Mouse (Mus musculus) liver, postnatal 0 days (tissue): ENCODE measurements at regions not wholly inside any gene's neighbourhood (a gene's known extent, or its start where the extent isn't known, plus 50 kb on each side); places are given as distances from the start of the nearest gene placed in this dataset.

ENCODE experiments used
- CTCF ChIP-seq: sonication (generic); IDR thresholded peaks from 2 replicates; pipeline ENCODE4 v1.5.1; 2016; ENCODE audit warnings: antibody characterized with exemption, low read depth
- EP300 ChIP-seq: IDR thresholded peaks from 2 replicates; pipeline ENCODE4 v1.6.1; 2016; ENCODE audit warnings: antibody characterized with exemption, low read depth, mild to moderate bottlenecking

DNA sequence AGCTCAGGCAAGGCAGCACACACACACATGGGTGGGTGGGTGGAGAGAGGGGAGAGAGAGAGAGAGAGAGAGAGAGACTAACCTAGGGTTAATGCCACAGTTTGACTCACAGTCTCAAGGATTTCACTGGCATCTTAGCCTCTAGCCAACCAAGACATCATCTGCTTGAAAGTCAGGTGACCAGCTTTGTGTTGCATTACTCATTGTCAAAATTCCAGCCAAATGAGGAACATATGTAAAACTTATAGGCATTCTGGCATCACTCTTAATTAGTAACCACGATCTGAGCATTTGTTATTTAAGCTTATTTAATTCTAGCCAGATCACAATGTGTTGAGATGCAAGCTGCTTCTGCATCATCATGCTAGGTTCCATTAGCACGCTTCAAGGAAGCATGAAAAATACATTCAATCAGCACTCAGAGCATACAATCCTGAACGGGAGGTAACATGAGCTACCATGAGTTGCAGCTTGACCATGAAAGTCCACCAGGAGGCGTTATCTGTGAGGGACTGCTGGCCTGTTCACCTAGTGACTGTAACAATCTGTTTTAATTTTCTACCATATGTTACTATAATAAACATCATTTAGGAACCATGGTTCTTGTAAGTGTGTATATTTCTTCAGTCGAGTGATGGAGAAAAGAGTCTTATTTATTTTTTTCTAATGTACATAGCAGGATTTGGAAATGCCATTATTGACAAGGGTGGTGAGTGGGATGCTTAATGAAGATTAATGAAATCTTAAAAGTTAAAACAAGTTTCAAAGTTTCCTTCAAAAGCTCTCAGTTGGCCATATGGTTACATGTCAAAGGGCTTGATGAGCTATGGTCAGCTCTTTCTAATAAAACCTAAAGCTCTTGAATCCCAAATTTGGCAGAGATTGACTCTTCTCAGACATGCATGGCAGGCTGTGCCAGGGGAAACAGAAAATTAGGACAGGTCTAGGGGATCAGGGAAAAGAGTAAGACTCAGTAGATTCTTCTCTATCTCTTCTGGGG is 572.4 kb upstream of the Kif18a start:
- TF ChIP-seq CTCF, result no peak
- no peak for TF ChIP-seq EP300
